Mouse (Mus musculus): Measurements from ENCODE around the gene Gper1. TPM values are rescaled to one million over a fixed set of nuclear protein-coding genes. Genes with fewer than 3 reads are reported as not detected.

Gene Gper1
- 1 to 10 TPM in 1 of 26 experiments, under 1 TPM in 1, not detected in 24; 0.33 to 1.3 TPM for total RNA-seq (2018; cell fraction: chromatin; rRNA removed)
- not detected for total RNA-seq (2018; cell fraction: cytosol; rRNA removed)
- total RNA-seq (2018; cell fraction: nucleus; rRNA removed): not detected
- polyA plus RNA-seq (2018): not detected in 3 replicates

DNA sequence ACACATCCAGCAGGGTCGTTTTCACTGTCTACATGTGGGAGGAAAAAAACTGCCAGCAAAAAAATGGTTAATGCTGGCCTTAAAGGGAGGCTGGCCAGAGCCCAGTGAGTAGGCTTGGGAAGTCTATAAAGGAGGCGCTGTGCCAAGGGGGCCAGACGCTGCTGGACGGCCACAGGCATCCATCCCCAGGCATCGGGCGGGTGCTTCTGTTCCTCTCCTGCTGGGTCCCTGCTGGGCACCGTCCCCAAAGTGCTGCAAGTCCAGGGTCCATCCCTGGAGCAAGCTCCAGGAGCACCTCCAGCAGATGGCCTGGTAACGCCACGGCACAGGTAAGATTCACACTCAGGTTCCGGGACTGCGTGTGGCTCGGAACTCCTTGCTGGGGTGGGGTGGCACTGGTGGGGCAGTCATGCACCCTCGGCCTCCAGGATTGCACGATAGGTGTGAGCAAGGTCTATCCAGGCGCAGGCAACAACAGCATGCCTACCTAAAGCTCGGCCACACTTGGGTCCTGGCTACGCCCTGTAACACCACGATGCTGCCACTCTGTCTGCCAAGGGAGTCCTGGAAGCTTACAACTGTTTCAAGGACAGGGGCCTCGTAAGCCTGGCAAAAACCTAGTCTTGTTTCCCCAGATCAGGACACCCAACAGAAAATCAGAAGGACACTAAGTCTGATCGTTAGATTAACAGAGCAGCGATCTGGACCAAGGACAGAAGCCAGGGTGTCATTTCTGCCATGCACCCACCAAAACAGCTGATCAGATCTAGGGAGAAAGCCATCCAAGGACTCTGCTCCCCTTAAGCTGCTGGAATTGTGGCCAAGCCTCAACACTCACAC, at the start of gene Gper1:
Gene Gper1, plus strand, starts transcription at position 126 of the 840 bp plus-strand sequence.
- Histone ChIP-seq H3K79me2 (ENCODE audit: inconsistent target) (no peaks in the 10 kb centered on the region), H3K36me3 (ENCODE audit: inconsistent target) (no peaks in the 10 kb centered on the region), H3K27ac (no peak within 1 kb of the TSS), H3K4me3 (ENCODE audit: inconsistent target) (no peak within 1 kb of the TSS)
- WGBS (ENCODE audit: missing documents): 95% methylated on average over 19 of the region's 21 CpGs

GRCm38 (mm10) chr5:139373889-139374444, 49.0 kb upstream of the Gper1 start:
- Histone ChIP-seq H3K27ac (peak overlapping the region; percentile 71), H3K36me3 (ENCODE audit: inconsistent target) (no peaks in the 10 kb centered on the region), H3K4me3 (ENCODE audit: inconsistent target) (no peak overlapping the region), H3K79me2 (ENCODE audit: inconsistent target) (peaks cover 54% of the 10 kb centered on the region)
- 68% methylated on average over 5 of the region's 6 CpGs for WGBS (ENCODE audit: missing documents)

DNA sequence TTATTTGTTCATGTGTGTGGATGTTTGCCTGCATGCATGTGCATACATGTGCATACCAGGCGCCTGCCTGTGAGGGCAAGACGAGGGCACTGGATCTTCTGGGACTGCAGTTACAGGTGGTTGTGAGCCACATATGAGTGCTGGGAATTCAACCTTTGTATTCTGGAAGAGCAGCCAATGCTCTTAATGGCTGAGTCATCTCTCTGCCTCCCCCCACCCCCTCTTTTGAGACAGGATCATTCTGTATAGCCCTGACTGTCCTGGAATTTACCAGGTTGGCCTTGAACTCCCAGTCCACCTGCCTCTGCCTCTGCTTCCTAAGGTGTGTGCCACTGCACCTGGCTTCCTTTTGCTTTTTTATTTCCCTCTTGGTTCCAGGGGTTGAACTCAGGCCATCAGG, 48.1 kb upstream of the Gper1 start:
- Histone ChIP-seq H3K36me3 (ENCODE audit: inconsistent target) (no peaks in the 10 kb centered on the region), H3K27ac (0 out of 2 replicates have a peak overlapping the region, but pooled peaks have one; percentile 71), H3K79me2 (ENCODE audit: inconsistent target) (peaks cover 54% of the 10 kb centered on the region), H3K4me3 (ENCODE audit: inconsistent target) (no peak overlapping the region)
- 100% methylated on average over 2 of the region's 2 CpGs for WGBS (ENCODE audit: missing documents)

GRCm38 (mm10) chr5:139377468-139378270, 45.3 kb upstream of the Gper1 start, which contains the start of gene Gpr146:
TSS of gene Gpr146 (plus strand) at chr5:139377697.
- Histone ChIP-seq H3K79me2 (ENCODE audit: inconsistent target) (peaks cover 55% of the 10 kb centered on the region), H3K36me3 (ENCODE audit: inconsistent target) (no peaks in the 10 kb centered on the region), H3K4me3 (ENCODE audit: inconsistent target) (peak within 1 kb of the TSS; percentile 33), H3K27ac (peak within 1 kb of the TSS; percentile 99)
- WGBS (ENCODE audit: missing documents): 15% methylated on average over 18 of the region's 18 CpGs

DNA sequence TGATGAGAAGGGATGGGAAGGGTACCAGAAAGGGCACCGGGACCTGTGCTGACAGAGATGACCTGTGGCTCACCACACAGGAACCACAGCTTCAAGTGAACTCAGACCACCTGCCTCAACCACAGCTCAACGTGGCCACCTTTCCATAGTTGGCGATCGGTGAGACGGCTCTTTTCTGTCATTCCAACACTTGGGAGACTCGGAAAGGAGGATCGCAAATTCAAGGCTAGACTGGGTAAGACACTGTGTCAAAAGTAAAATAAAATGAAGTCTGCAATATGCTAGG, 44.7 kb upstream of the Gper1 start:
- Histone ChIP-seq H3K4me3 (ENCODE audit: inconsistent target) (peak overlapping the region; percentile 33), H3K36me3 (ENCODE audit: inconsistent target) (no peaks in the 10 kb centered on the region), H3K27ac (peak overlapping the region; percentile 99), H3K79me2 (ENCODE audit: inconsistent target) (peaks cover 61% of the 10 kb centered on the region)
- WGBS (ENCODE audit: missing documents): 25% methylated on average over 7 of the region's 7 CpGs

GRCm38 (mm10) chr5:139378986-139379629, 43.8 kb upstream of the Gper1 start:
- 24% methylated on average over 20 of the region's 21 CpGs for WGBS (ENCODE audit: missing documents)
- peak overlapping the region; percentile 33 for H3K4me3 ChIP-seq (ENCODE audit: inconsistent target)
- H3K27ac ChIP-seq: peak overlapping the region; percentile 99

DNA sequence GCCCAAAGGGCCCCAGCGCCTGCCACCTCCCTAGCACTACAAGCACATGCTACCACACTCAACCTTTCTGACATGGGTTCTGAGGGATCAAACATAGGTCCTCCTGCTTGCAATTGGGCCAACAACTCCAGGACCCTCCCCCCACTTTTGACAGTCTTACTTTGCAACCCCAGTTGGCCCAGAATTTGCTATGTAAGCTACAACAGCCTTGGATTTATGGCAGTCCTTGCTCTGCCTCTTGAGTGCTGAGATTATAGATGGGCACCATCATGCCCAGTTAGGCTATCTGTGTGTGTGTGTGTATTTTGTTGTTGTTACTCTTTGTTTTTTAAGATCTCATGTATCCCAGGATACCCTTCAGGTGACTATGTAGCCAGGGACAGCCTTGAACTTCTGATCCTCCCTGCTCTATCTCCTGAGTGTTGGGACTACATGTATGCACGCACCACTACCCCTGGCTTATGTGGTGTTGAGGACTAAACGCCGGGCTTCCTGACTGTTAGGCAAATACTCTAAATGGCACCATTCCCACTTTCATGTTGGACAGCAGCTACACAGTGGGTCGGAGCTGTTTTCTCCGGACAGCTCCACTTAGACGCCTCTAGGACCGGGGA, 43.1 kb upstream of the Gper1 start:
- Histone ChIP-seq H3K4me3 (ENCODE audit: inconsistent target) (peak overlapping the region; percentile 33; the same call in 1 of the 2 replicates), H3K36me3 (ENCODE audit: inconsistent target) (peaks cover 11% of the 10 kb centered on the region; the same call in 1 of the 2 replicates), H3K79me2 (ENCODE audit: inconsistent target) (peaks cover 77% of the 10 kb centered on the region), H3K27ac (peak overlapping the region; percentile 99)
- WGBS (ENCODE audit: missing documents): 13% methylated on average over 8 of the region's 8 CpGs

More at GRCm38 (mm10) chr5:139378986-139379629, 43.8 kb upstream of the Gper1 start:
- Histone ChIP-seq H3K79me2 (ENCODE audit: inconsistent target) (peaks cover 70% of the 10 kb centered on the region), H3K36me3 (ENCODE audit: inconsistent target) (peaks cover 6% of the 10 kb centered on the region; the same call in 1 of the 2 replicates)

DNA sequence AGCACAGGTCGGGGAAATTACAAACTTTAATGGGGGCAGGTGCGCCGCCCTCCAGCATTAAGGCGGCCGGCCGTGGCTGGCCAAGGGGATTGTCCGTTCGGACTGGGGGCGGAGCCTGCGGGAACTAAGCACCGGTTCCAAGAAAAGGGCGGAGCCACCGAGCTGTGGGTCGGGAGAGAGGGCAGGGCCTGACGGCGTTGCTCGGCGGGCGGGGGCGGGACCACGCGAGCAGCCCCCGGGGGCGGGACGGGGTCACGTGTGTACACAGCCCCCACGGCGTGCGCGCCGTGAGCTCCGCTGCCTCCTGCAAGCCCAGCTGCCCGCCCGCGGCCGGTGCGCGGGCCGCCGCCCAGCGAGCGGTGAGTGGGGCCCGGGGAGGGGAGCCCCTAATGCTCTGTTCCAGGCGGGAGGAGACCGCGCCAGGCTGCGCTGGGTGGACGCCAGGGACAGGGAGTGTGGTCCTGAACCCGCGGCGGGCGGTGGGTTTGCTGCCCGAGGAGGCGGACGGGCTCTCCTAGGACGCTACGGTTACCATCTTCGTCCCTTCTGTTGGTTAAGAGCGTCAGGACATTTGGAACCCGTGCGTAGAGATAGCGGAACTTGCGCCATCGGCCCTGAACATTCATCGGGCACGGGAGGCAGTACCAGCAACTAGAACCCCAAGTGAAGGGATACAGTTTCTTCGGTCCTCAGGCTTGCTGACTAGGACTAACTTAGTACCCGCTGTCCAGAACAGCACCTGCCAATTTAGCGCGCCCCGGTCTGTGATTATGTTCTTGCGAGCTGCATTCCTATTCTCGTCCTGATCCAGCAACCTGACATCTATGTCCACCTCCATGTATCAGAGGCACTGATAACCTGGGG, 42.3 kb upstream of the Gper1 start:
- Histone ChIP-seq H3K79me2 (ENCODE audit: inconsistent target) (peaks cover 85% of the 10 kb centered on the region), H3K4me3 (ENCODE audit: inconsistent target) (peak overlapping the region; percentile 63), H3K27ac (peak overlapping the region; percentile 99), H3K36me3 (ENCODE audit: inconsistent target) (peaks cover 19% of the 10 kb centered on the region; the same call in 1 of the 2 replicates)
- WGBS (ENCODE audit: missing documents): 1% methylated on average over 67 of the region's 73 CpGs

GRCm38 (mm10) chr5:139381586-139382513, 41.1 kb upstream of the Gper1 start:
- Histone ChIP-seq H3K27ac (peak overlapping the region; percentile 84), H3K36me3 (ENCODE audit: inconsistent target) (peaks cover 25% of the 10 kb centered on the region; the same call in 1 of the 2 replicates), H3K4me3 (ENCODE audit: inconsistent target) (peak overlapping the region; percentile 63), H3K79me2 (ENCODE audit: inconsistent target) (peaks cover 86% of the 10 kb centered on the region)
- WGBS (ENCODE audit: missing documents): 33% methylated on average over 18 of the region's 18 CpGs

- peak overlapping the region; percentile 84 for H3K27ac ChIP-seq
- H3K4me3 ChIP-seq (ENCODE audit: inconsistent target): peak overlapping the region; percentile 63
- H3K36me3 ChIP-seq (ENCODE audit: inconsistent target): peaks cover 25% of the 10 kb centered on the region; the same call in 1 of the 2 replicates
- H3K79me2 ChIP-seq (ENCODE audit: inconsistent target): peaks cover 92% of the 10 kb centered on the region
- WGBS (ENCODE audit: missing documents): 19% methylated on average over 8 of the region's 8 CpGs
Measured at GRCm38 (mm10) chr5:139382760-139383159, 40.2 kb upstream of the Gper1 start.

- peak overlapping the region; percentile 84 for H3K27ac ChIP-seq
- peaks cover 26% of the 10 kb centered on the region; the same call in 1 of the 2 replicates for H3K36me3 ChIP-seq (ENCODE audit: inconsistent target)
- H3K4me3 ChIP-seq (ENCODE audit: inconsistent target): peak overlapping the region; percentile 63; the same call in 1 of the 2 replicates
- 56% methylated on average over 9 of the region's 9 CpGs for WGBS (ENCODE audit: missing documents)
- peaks cover 94% of the 10 kb centered on the region for H3K79me2 ChIP-seq (ENCODE audit: inconsistent target)
Measured at GRCm38 (mm10) chr5:139383234-139383633, 39.7 kb upstream of the Gper1 start.

DNA sequence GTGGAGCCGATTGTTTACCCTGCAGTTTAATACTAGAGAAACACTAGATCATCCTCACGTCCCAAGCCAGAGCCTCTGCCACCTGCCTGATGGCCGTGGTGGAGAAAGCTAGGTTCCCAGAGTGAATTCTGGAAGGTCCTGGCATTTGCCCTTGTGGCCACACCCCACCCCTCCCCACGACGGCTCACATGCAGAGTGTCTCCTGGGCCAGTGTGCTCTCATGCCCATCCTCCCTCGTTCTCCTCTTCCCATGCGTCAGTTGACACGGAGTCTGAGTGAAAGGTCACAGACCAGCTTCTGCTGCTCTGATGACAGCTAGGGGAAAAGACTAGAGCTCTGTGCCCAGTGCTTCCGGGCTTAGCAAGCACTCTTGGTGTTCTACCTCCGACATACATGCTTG, 38.4 kb upstream of the Gper1 start:
- H3K4me3 ChIP-seq (ENCODE audit: inconsistent target): no peak overlapping the region
- H3K36me3 ChIP-seq (ENCODE audit: inconsistent target): peaks cover 37% of the 10 kb centered on the region; the same call in 1 of the 2 replicates
- no peak overlapping the region for H3K27ac ChIP-seq
- H3K79me2 ChIP-seq (ENCODE audit: inconsistent target): peaks cover 94% of the 10 kb centered on the region
- 75% methylated on average over 10 of the region's 10 CpGs for WGBS (ENCODE audit: missing documents)
